Mouse (Mus musculus): ENCODE data around the gene Gm26602. TPM values are rescaled to one million over a fixed set of nuclear protein-coding genes. Genes with fewer than 3 reads are reported as not detected.

The Gm26602 gene
- polyA plus RNA-seq, 2 experiments, result not detected

GRCm38 (mm10) chr10:79872862-79873261, 37.8 kb upstream of the Gm26602 start:
- DNase-seq (ENCODE audit: low spot score) (no peak), ATAC-seq (ENCODE audit: low FRiP score, low read depth) (no peak)
- no peak overlapping the region for H3K27ac ChIP-seq (replicated peaks; ENCODE audit: low read depth, low read length)

GRCm38 (mm10) chr10:79873313-79873712, 37.3 kb upstream of the Gm26602 start:
- peak overlapping the region; percentile 72 for H3K4me2 ChIP-seq (replicated peaks; ENCODE audit: low read depth, low read length, severe bottlenecking)
- peak overlapping the region; percentile 58 for H3K4me3 ChIP-seq (replicated peaks; ENCODE audit: low read length)
- ATAC-seq (ENCODE audit: low FRiP score, low read depth) (no peak), DNase-seq (ENCODE audit: low spot score) (no peak)
- H3K9ac ChIP-seq (ENCODE audit: low read depth, low read length, severe bottlenecking), result peak overlapping the region; percentile 88
- 11% methylated on average over 6 of the region's 6 CpGs for WGBS
- no peaks in the 10 kb centered on the region for H3K9me3 ChIP-seq (ENCODE audit: control insufficient read depth, low read length)
- peaks cover 29% of the 10 kb centered on the region for H3K36me3 ChIP-seq (ENCODE audit: control insufficient read depth, insufficient read depth, low read length)
- H3K4me1 ChIP-seq (ENCODE audit: control insufficient read depth, insufficient read depth, low read length), result peaks cover 16% of the 10 kb centered on the region; the same call in 1 of the 2 replicates
- no peaks in the 10 kb centered on the region for H3K27me3 ChIP-seq (ENCODE audit: control insufficient read depth, insufficient read depth, low read length)
- no peak for TF ChIP-seq POLR2A (IDR thresholded peaks at IDR 0.05; ENCODE audit: borderline replicate concordance, extremely low read depth, insufficient read depth, insufficient read length)
- 0 out of 2 replicates have a peak overlapping the region, but pooled peaks have one; percentile 75 for H3K27ac ChIP-seq (replicated peaks; ENCODE audit: low read depth, low read length)

More at GRCm38 (mm10) chr10:79872862-79873261, 37.8 kb upstream of the Gm26602 start:
- no peak for TF ChIP-seq POLR2A (IDR thresholded peaks at IDR 0.05; ENCODE audit: borderline replicate concordance, extremely low read depth, insufficient read depth, insufficient read length)
- H3K4me2 ChIP-seq (replicated peaks; ENCODE audit: low read depth, low read length, severe bottlenecking), result peak overlapping the region; percentile 72
- peaks cover 16% of the 10 kb centered on the region; the same call in 1 of the 2 replicates for H3K4me1 ChIP-seq (ENCODE audit: control insufficient read depth, insufficient read depth, low read length)
- no peaks in the 10 kb centered on the region for H3K9me3 ChIP-seq (ENCODE audit: control insufficient read depth, low read length)
- peak overlapping the region; percentile 88; the same call in 1 of the 2 replicates for H3K9ac ChIP-seq (ENCODE audit: low read depth, low read length, severe bottlenecking)
- peak overlapping the region; percentile 58 for H3K4me3 ChIP-seq (replicated peaks; ENCODE audit: low read length)
- no peaks in the 10 kb centered on the region for H3K27me3 ChIP-seq (ENCODE audit: control insufficient read depth, insufficient read depth, low read length)
- peaks cover 29% of the 10 kb centered on the region for H3K36me3 ChIP-seq (ENCODE audit: control insufficient read depth, insufficient read depth, low read length)
- WGBS, result 49% methylated on average over 3 of the region's 3 CpGs

- peaks cover 29% of the 10 kb centered on the region for H3K36me3 ChIP-seq (ENCODE audit: control insufficient read depth, insufficient read depth, low read length)
- WGBS, result under 1% methylated on average over 26 of the region's 26 CpGs
- H3K4me2 ChIP-seq (replicated peaks; ENCODE audit: low read depth, low read length, severe bottlenecking), result peak overlapping the region; percentile 72
- no peaks in the 10 kb centered on the region for H3K27me3 ChIP-seq (ENCODE audit: control insufficient read depth, insufficient read depth, low read length)
- peak overlapping the region; percentile 75 for H3K27ac ChIP-seq (replicated peaks; ENCODE audit: low read depth, low read length)
- H3K9ac ChIP-seq (ENCODE audit: low read depth, low read length, severe bottlenecking), result peak overlapping the region; percentile 88
- TF ChIP-seq POLR2A (IDR thresholded peaks at IDR 0.05; ENCODE audit: borderline replicate concordance, extremely low read depth, insufficient read depth, insufficient read length), result no peak
- no peak; the same call in 1 of the 2 replicates for ATAC-seq (ENCODE audit: low FRiP score, low read depth)
- peaks cover 16% of the 10 kb centered on the region; the same call in 1 of the 2 replicates for H3K4me1 ChIP-seq (ENCODE audit: control insufficient read depth, insufficient read depth, low read length)
- DNase-seq (ENCODE audit: low spot score), result no peak
- peak overlapping the region; percentile 58 for H3K4me3 ChIP-seq (replicated peaks; ENCODE audit: low read length)
- no peaks in the 10 kb centered on the region for H3K9me3 ChIP-seq (ENCODE audit: control insufficient read depth, low read length)
These were observed 36.9 kb upstream of the Gm26602 start for GRCm38 (mm10) chr10:79873715-79874289.

GRCm38 (mm10) chr10:79874290-79874862, 36.3 kb upstream of the Gm26602 start, which contains the start of the genes Prtn3 and Plppr3:
Gene Prtn3 (plus strand): TSS chr10:79874476.
Gene Plppr3 (minus strand): TSS chr10:79874634.
- peak; percentile 88; the same call in 1 of the 2 replicates for TF ChIP-seq POLR2A (IDR thresholded peaks at IDR 0.05; ENCODE audit: borderline replicate concordance, extremely low read depth, insufficient read depth, insufficient read length)
- DNase-seq (ENCODE audit: low spot score), result peak; percentile 55

GRCm38 (mm10) chr10:79877174-79877573, 33.5 kb upstream of the Gm26602 start:
- Histone ChIP-seq H3K27ac (replicated peaks; ENCODE audit: low read depth, low read length) (no peak overlapping the region), H3K4me1 (ENCODE audit: control insufficient read depth, insufficient read depth, low read length) (peaks cover 18% of the 10 kb centered on the region; the same call in 1 of the 2 replicates), H3K4me3 (replicated peaks; ENCODE audit: low read length) (no peak overlapping the region), H3K9me3 (ENCODE audit: control insufficient read depth, low read length) (no peaks in the 10 kb centered on the region), H3K4me2 (replicated peaks; ENCODE audit: low read depth, low read length, severe bottlenecking) (no peak overlapping the region), H3K9ac (ENCODE audit: low read depth, low read length, severe bottlenecking) (no peak overlapping the region), H3K27me3 (ENCODE audit: control insufficient read depth, insufficient read depth, low read length) (no peaks in the 10 kb centered on the region), H3K36me3 (ENCODE audit: control insufficient read depth, insufficient read depth, low read length) (no peaks in the 10 kb centered on the region)
- WGBS, result 69% methylated on average over 1 of the region's 1 CpGs
- ATAC-seq (ENCODE audit: low FRiP score, low read depth) (no peak), DNase-seq (ENCODE audit: low spot score) (no peak)
- TF ChIP-seq POLR2A (IDR thresholded peaks at IDR 0.05; ENCODE audit: borderline replicate concordance, extremely low read depth, insufficient read depth, insufficient read length), result no peak

More at GRCm38 (mm10) chr10:79874290-79874862, 36.3 kb upstream of the Gm26602 start, which contains the start of the genes Prtn3 and Plppr3:
- Histone ChIP-seq H3K4me3 (replicated peaks; ENCODE audit: low read length) (peak within 1 kb of the TSS; percentile 58), H3K4me2 (replicated peaks; ENCODE audit: low read depth, low read length, severe bottlenecking) (peak within 1 kb of the TSS; percentile 72), H3K9ac (ENCODE audit: low read depth, low read length, severe bottlenecking) (peak within 1 kb of the TSS; percentile 88), H3K27me3 (ENCODE audit: control insufficient read depth, insufficient read depth, low read length) (no peaks in the 10 kb centered on the region), H3K36me3 (ENCODE audit: control insufficient read depth, insufficient read depth, low read length) (peaks cover 23% of the 10 kb centered on the region), H3K4me1 (ENCODE audit: control insufficient read depth, insufficient read depth, low read length) (peaks cover 16% of the 10 kb centered on the region; the same call in 1 of the 2 replicates), H3K27ac (replicated peaks; ENCODE audit: low read depth, low read length) (peak within 1 kb of the TSS; percentile 75), H3K9me3 (ENCODE audit: control insufficient read depth, low read length) (no peaks in the 10 kb centered on the region)
- peak; percentile 90 for ATAC-seq (ENCODE audit: low FRiP score, low read depth)
- 0% methylated on average over 34 of the region's 57 CpGs for WGBS

All from limb, embryonic 14.5 days (tissue).